Mouse (Mus musculus) brain, adult 2 months (tissue): Measurements from ENCODE around the gene Fam50b.

Source experiments
- DNase-seq: peaks from one replicate; pipeline ENCODE4 v3.0.0; 2011; ENCODE audit warnings: low read depth, low spot score

Fam50b gene

GRCm38 (mm10) chr13:34789176-34789818 is 54.6 kb downstream of the Fam50b start:
- no peak for DNase-seq

GRCm38 (mm10) chr13:34793066-34793465 is 58.4 kb downstream of the Fam50b start:
- peak; percentile 28 for DNase-seq

- peak; percentile 73 for DNase-seq
Measured at GRCm38 (mm10) chr13:34793816-34794215, 59.2 kb downstream of the Fam50b start.

GRCm38 (mm10) chr13:34794426-34794825 is 59.8 kb downstream of the Fam50b start:
- DNase-seq, result no peak
